Mouse (Mus musculus): ENCODE measurements around the gene Cacnb4. TPM values are rescaled to one million over a fixed set of nuclear protein-coding genes. Genes with fewer than 3 reads are reported as not detected.

The Cacnb4 gene
- polyA plus RNA-seq, 1 experiment: not detected

DNA sequence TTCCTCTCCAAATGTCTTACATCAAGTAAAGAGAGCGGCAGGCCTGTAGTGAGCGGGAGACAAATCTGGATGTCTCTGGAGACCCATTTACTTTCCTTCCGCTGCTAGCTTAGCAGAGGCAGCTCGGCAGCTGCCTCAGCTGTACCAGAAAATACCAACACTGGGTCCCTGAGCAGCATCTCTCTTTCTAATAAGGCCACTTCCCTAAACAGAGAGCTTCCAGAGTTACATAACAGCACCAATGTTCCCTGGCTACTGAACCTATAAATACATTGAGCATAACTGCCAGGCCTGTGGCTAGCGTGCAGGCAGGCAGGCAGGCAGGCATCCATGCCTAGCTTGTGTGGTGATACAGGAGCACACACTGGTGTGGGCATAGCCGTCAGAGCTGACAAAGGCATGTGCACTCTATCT, 176.8 kb downstream of the Cacnb4 start:
- Histone ChIP-seq H3K4me1 (ENCODE audit: control insufficient read depth, insufficient read depth, low read length) (peaks cover 9% of the 10 kb centered on the region), H3K27ac (ENCODE audit: insufficient read depth, low read depth, low read length) (peak overlapping the region; percentile 29; the same call in 1 of the 2 replicates), H3K4me3 (ENCODE audit: insufficient read depth, low read depth, low read length) (no peak overlapping the region)
- TF ChIP-seq POLR2A (IDR thresholded peaks at IDR 0.05; ENCODE audit: insufficient read depth, low read depth, low read length) (no peak), CTCF (IDR thresholded peaks at IDR 0.05; ENCODE audit: insufficient read depth, low read depth, low read length) (no peak)
- 42% methylated on average over 6 of the region's 6 CpGs for WGBS

DNA sequence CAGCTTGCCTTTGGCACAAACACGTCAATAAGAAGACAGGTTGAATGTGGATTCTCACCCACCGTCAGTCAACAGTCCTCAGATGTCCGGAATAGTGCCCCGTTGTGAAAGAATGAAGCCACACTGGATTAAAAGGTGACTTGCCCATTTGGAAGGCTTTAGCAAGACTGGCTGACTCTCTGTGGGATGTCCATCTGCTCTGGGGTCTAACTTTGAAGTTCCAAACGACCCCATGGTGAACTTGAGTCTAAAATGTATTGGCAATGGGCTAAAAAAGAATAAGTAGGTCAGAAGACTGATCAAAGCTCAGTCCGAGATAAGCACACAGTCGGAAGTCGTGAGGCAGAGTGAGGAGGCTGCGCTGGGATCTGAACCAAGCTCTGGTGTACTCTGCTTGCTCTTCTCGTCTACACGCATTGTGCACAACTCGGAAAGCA, 177.5 kb downstream of the Cacnb4 start:
- TF ChIP-seq CTCF (IDR thresholded peaks at IDR 0.05; ENCODE audit: insufficient read depth, low read depth, low read length): no peak
- no peak for TF ChIP-seq POLR2A (IDR thresholded peaks at IDR 0.05; ENCODE audit: insufficient read depth, low read depth, low read length)
- H3K4me1 ChIP-seq (ENCODE audit: control insufficient read depth, insufficient read depth, low read length): peaks cover 9% of the 10 kb centered on the region
- WGBS: 84% methylated on average over 12 of the region's 12 CpGs
- H3K4me3 ChIP-seq (ENCODE audit: insufficient read depth, low read depth, low read length): no peak overlapping the region
- no peak overlapping the region for H3K27ac ChIP-seq (ENCODE audit: insufficient read depth, low read depth, low read length)

DNA sequence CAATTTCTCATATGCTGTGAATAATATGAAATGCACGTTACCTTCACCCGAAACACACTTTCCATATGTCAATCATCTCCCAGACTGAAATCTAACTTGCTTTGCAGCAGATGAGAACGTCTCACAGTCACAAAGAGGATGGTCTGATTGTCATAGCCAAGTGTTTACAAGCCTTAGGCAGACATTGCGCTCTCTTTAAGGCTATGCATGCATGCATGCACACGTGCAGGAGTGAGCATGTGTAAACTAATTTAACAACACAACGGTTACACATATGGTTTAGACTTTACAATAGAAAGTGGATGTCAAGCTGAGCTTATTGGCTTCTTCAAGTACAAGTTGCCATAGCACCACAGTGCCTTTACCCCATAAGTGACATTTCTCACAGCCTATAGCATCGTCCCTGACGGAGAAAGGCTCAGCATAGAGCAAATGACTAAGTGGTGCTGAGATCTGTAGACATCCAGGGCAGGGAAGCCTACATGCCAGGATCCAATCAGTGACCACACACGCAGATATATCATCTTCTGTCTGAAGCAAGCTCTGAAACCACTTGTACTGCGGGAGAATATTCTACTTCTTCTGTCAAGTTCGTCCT, 181.4 kb downstream of the Cacnb4 start:
- peaks cover 12% of the 10 kb centered on the region for H3K4me1 ChIP-seq (ENCODE audit: control insufficient read depth, insufficient read depth, low read length)
- TF ChIP-seq CTCF (IDR thresholded peaks at IDR 0.05; ENCODE audit: insufficient read depth, low read depth, low read length) (no peak), POLR2A (IDR thresholded peaks at IDR 0.05; ENCODE audit: insufficient read depth, low read depth, low read length) (no peak)
- H3K27ac ChIP-seq (ENCODE audit: insufficient read depth, low read depth, low read length): no peak overlapping the region
- 74% methylated on average over 11 of the region's 11 CpGs for WGBS
- H3K4me3 ChIP-seq (ENCODE audit: insufficient read depth, low read depth, low read length): no peak overlapping the region

DNA sequence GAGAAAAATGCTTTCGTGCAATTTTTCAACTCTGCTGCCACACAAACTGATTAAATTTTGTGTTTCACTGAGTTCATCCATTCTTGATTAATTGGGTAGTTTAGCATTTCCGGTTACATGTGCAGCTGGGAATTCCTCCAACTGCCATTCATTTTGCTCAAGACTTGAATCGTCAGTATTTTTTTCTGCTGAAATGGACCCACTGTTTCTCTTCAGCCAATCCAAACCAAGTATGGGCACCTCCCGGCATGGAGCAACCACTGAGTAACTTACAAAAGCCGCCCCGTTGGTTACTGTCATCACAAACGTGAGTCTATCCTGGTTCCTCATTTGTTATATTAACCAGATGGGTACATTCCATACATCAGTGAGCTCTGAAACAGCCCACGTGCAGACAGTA, 182.4 kb downstream of the Cacnb4 start:
- Histone ChIP-seq H3K27ac (ENCODE audit: insufficient read depth, low read depth, low read length) (no peak overlapping the region), H3K4me1 (ENCODE audit: control insufficient read depth, insufficient read depth, low read length) (peaks cover 7% of the 10 kb centered on the region; the same call in 1 of the 2 replicates), H3K4me3 (ENCODE audit: insufficient read depth, low read depth, low read length) (no peak overlapping the region)
- WGBS: 41% methylated on average over 8 of the region's 8 CpGs
- TF ChIP-seq POLR2A (IDR thresholded peaks at IDR 0.05; ENCODE audit: insufficient read depth, low read depth, low read length) (no peak), CTCF (IDR thresholded peaks at IDR 0.05; ENCODE audit: insufficient read depth, low read depth, low read length) (no peak)

DNA sequence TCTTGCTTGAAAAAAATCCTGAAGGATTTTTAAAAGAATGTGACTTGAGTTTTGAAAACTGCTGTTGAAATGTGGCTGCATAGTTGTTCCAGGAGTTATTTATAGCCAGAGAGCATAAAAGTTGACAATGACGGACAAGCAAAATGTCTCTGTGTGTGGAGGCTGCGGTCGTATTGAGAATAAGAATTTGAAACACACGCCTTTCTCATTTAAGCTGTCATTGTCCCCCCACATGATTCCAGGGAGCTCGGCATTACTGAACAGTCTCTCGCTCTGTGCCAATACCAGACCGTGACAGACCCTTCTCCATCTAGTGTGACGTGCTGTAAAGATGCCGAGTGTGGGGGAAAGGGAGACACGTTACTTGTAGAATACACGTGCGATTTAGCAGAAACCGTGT, 183.8 kb downstream of the Cacnb4 start:
- TF ChIP-seq POLR2A (IDR thresholded peaks at IDR 0.05; ENCODE audit: insufficient read depth, low read depth, low read length) (no peak), CTCF (IDR thresholded peaks at IDR 0.05; ENCODE audit: insufficient read depth, low read depth, low read length) (no peak)
- Histone ChIP-seq H3K4me1 (ENCODE audit: control insufficient read depth, insufficient read depth, low read length) (0 out of 2 replicates have a peak, but pooled peaks cover 4% of the 10 kb centered on the region), H3K27ac (ENCODE audit: insufficient read depth, low read depth, low read length) (no peak overlapping the region), H3K4me3 (ENCODE audit: insufficient read depth, low read depth, low read length) (no peak overlapping the region)
- 65% methylated on average over 13 of the region's 13 CpGs for WGBS

DNA sequence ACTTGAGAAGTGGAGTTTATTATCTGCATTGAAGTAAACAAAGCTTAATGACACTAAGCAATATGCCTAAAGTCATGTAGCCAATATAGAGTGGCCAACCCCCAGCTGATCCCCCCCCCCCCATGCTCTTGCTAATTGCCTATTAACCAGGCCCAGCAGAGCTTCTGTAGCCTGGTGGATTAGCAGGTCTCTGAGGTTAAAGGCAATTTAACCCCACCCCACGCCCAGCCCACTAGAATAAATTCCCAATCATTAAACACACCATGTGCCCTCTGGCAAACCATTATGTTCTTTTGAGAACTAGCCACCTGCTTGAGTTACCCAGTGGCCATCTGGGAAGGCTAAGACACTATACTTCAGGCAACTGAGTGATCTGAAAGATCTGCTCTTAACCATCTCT, 186.8 kb downstream of the Cacnb4 start:
- Histone ChIP-seq H3K27ac (ENCODE audit: insufficient read depth, low read depth, low read length) (no peak overlapping the region), H3K4me1 (ENCODE audit: control insufficient read depth, insufficient read depth, low read length) (0 out of 2 replicates have a peak, but pooled peaks cover 4% of the 10 kb centered on the region), H3K4me3 (ENCODE audit: insufficient read depth, low read depth, low read length) (no peak overlapping the region)
- 70% methylated on average over 1 of the region's 1 CpGs for WGBS
- TF ChIP-seq POLR2A (IDR thresholded peaks at IDR 0.05; ENCODE audit: insufficient read depth, low read depth, low read length): no peak
- no peak for TF ChIP-seq CTCF (IDR thresholded peaks at IDR 0.05; ENCODE audit: insufficient read depth, low read depth, low read length)

DNA sequence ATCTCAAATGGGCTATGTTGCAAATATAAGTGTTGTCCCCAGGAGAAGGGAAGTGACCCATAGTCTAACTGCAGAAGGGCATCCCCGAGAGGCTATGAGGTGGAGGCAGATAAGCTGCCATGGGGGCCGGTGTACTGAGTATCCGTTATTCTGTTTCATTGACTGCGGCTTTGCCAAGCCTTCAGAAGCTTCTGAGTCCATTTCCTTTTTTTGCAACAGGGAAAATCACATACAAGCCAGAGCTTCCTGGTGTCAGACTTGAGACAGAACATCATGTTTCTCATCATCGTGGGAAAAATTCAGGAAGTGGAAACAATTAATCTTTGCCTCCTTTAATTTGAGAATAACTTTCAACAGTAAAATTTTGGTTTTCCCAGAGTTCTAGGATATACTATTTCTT, 193.1 kb downstream of the Cacnb4 start:
- H3K4me1 ChIP-seq (ENCODE audit: control insufficient read depth, insufficient read depth, low read length): no peaks in the 10 kb centered on the region
- WGBS: 83% methylated on average over 5 of the region's 5 CpGs
- no peak overlapping the region for H3K4me3 ChIP-seq (ENCODE audit: insufficient read depth, low read depth, low read length)
- no peak for TF ChIP-seq POLR2A (IDR thresholded peaks at IDR 0.05; ENCODE audit: insufficient read depth, low read depth, low read length)
- TF ChIP-seq CTCF (IDR thresholded peaks at IDR 0.05; ENCODE audit: insufficient read depth, low read depth, low read length): no peak
- no peak overlapping the region for H3K27ac ChIP-seq (ENCODE audit: insufficient read depth, low read depth, low read length)

DNA sequence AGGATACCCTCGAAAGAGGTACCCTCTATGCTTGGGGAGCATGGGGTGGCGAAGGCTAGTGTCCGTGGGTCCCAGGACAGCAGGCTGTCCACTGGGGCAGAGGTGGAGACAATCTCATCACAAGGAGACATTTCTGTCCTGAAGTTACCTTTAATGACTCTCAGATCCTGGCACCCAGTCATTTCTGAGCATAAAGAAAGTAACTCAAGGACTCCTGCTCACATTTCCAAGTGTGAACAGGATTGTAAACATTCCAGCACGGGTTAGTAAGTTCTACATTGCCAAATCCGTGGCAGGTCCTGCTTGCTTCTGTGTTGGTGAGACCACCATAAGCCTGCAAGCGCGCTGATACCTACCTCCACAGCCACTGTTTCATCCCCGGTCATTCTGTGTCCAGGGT, 196.2 kb downstream of the Cacnb4 start:
- Histone ChIP-seq H3K4me1 (ENCODE audit: control insufficient read depth, insufficient read depth, low read length) (no peaks in the 10 kb centered on the region), H3K27ac (ENCODE audit: insufficient read depth, low read depth, low read length) (no peak overlapping the region), H3K4me3 (ENCODE audit: insufficient read depth, low read depth, low read length) (no peak overlapping the region)
- TF ChIP-seq POLR2A (IDR thresholded peaks at IDR 0.05; ENCODE audit: insufficient read depth, low read depth, low read length) (no peak), CTCF (IDR thresholded peaks at IDR 0.05; ENCODE audit: insufficient read depth, low read depth, low read length) (no peak)
- 86% methylated on average over 8 of the region's 8 CpGs for WGBS

DNA sequence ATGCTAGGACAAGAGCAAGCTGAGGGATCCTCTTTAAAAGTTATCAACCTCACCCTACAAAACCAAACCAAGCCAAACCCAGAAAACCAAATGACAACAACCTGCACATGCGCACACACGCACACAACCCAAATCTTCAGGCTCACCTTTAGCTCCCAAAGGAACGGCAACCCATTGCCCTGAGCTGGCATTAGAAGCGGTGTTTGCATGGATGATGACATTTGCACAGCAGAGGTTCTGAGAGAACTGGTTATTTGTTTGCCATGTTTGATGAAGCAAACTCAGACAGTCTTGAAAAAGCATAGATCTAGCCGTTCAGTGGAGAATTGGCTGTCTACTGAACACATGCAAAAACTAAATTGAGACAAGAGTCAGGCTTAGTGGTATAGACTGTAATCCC, 198.1 kb downstream of the Cacnb4 start:
- TF ChIP-seq POLR2A (IDR thresholded peaks at IDR 0.05; ENCODE audit: insufficient read depth, low read depth, low read length) (no peak), CTCF (IDR thresholded peaks at IDR 0.05; ENCODE audit: insufficient read depth, low read depth, low read length) (no peak)
- no peak overlapping the region for H3K27ac ChIP-seq (ENCODE audit: insufficient read depth, low read depth, low read length)
- 78% methylated on average over 5 of the region's 5 CpGs for WGBS
- peaks cover 4% of the 10 kb centered on the region; the same call in 1 of the 2 replicates for H3K4me1 ChIP-seq (ENCODE audit: control insufficient read depth, insufficient read depth, low read length)
- no peak overlapping the region for H3K4me3 ChIP-seq (ENCODE audit: insufficient read depth, low read depth, low read length)

All from olfactory bulb, adult 2 months (tissue).